Mouse (Mus musculus) stomach, embryonic 16.5 days (tissue): ENCODE results near the gene Yeats2. TPM values are rescaled to one million over a fixed set of nuclear protein-coding genes. Genes with fewer than 3 reads are reported as not detected.

Experiments used
- ATAC-seq: fragments of 200-750 bp; cut with Nextera tagmentation; 2 replicates; pipeline ENCODE4 v1.8.0; 2017; ENCODE audit warnings: moderate number of reproducible peaks, moderate TSS enrichment; ENCODE audit not compliant: insufficient read depth, low FRiP score
- H3K27ac ChIP-seq: fragments of 300-500 bp; sonication (generic); 2 replicates; pipeline ENCODE4 v1.5.1; 2014; ENCODE audit warnings: low read length
- H3K27me3 ChIP-seq: fragments of 300-500 bp; sonication (generic); 2 replicates; pipeline ENCODE4 v1.6.1; 2014; ENCODE audit warnings: low read length, control low read depth, mixed read lengths; ENCODE audit not compliant: control insufficient read depth, insufficient read depth
- H3K36me3 ChIP-seq: fragments of 300-500 bp; sonication (generic); 2 replicates; pipeline ENCODE4 v1.6.1; 2014; ENCODE audit warnings: low read length; ENCODE audit not compliant: control insufficient read depth, insufficient read depth
- H3K4me1 ChIP-seq: fragments of 300-500 bp; sonication (generic); 2 replicates; pipeline ENCODE4 v1.6.1; 2014; ENCODE audit warnings: low read length, control low read depth, mixed read lengths; ENCODE audit not compliant: control insufficient read depth, insufficient read depth
- H3K4me2 ChIP-seq: fragments of 300-500 bp; sonication (generic); 2 replicates; pipeline ENCODE4 v1.6.1; 2014; ENCODE audit warnings: low read depth, low read length, mixed read lengths
- H3K4me3 ChIP-seq: fragments of 300-500 bp; sonication (generic); replicated peaks from 2 replicates; pipeline ENCODE4 v1.5.1; 2014; ENCODE audit warnings: mild to moderate bottlenecking, low read length
- H3K9ac ChIP-seq: fragments of 300-500 bp; sonication (generic); 2 replicates; pipeline ENCODE4 v1.6.1; 2014; ENCODE audit warnings: low read length
- H3K9me3 ChIP-seq: fragments of 300-500 bp; sonication (generic); replicated peaks from 2 replicates; pipeline ENCODE4 v1.6.1; 2016; ENCODE audit warnings: low read length, control low read depth; ENCODE audit not compliant: control insufficient read depth
- WGBS: fragments of 180-500 bp; shearing (Covaris S2); extraction: QIAGEN DNeasy Blood & Tissue Kit; methylation state at CpG from one replicate; pipeline ENCODE4 v1.1.7; 2014; 5-methylcytosine and 5-hydroxymethylcytosine counted together
- polyA plus RNA-seq: library from polyadenylated mRNA; unstranded; fragments of >200 nt; fragmentation: Nextera tagmentation; extraction: Ambion mirVana; gene quantifications from 2 replicates; pipeline ENCODE4 v1.2.1, GENCODE M21; 2015

Gene Yeats2
- 24.7 and 26.6 TPM in 2 replicates for polyA plus RNA-seq

GRCm38 (mm10) chr16:20140772-20141531 is at the start of gene Yeats2:
Gene Yeats2, plus strand, starts transcription at chr16:20141063.
- peak; percentile 96 for ATAC-seq
- under 1% methylated on average over 90 of the region's 92 CpGs for WGBS
- H3K4me2 ChIP-seq = peak within 1 kb of the TSS; percentile 70
- no peaks in the 10 kb centered on the region for H3K36me3 ChIP-seq
- no peaks in the 10 kb centered on the region for H3K27me3 ChIP-seq
- H3K9me3 ChIP-seq = no peaks in the 10 kb centered on the region
- peak within 1 kb of the TSS; percentile 77 for H3K4me3 ChIP-seq
- H3K27ac ChIP-seq = peak within 1 kb of the TSS; percentile 86
- H3K4me1 ChIP-seq = peaks cover 10% of the 10 kb centered on the region; the same call in 1 of the 2 replicates
- peak within 1 kb of the TSS; percentile 85 for H3K9ac ChIP-seq

GRCm38 (mm10) chr16:20095966-20096365 is 44.9 kb upstream of the Yeats2 start:
- Histone ChIP-seq H3K27ac (no peak overlapping the region), H3K27me3 (no peaks in the 10 kb centered on the region), H3K9me3 (no peaks in the 10 kb centered on the region), H3K36me3 (no peaks in the 10 kb centered on the region), H3K4me2 (no peak overlapping the region), H3K4me1 (peaks cover 3% of the 10 kb centered on the region; the same call in 1 of the 2 replicates), H3K4me3 (no peak overlapping the region), H3K9ac (no peak overlapping the region)
- 82% methylated on average over 2 of the region's 2 CpGs for WGBS
- no peak for ATAC-seq

GRCm38 (mm10) chr16:20097069-20097710 is 43.7 kb upstream of the Yeats2 start, which contains the start of gene Klhl24:
Gene Klhl24, plus strand, starts transcription at chr16:20097542.
- Histone ChIP-seq H3K27me3 (no peaks in the 10 kb centered on the region), H3K36me3 (no peaks in the 10 kb centered on the region), H3K4me1 (peaks cover 3% of the 10 kb centered on the region; the same call in 1 of the 2 replicates), H3K4me3 (peak within 1 kb of the TSS; percentile 96), H3K9me3 (no peaks in the 10 kb centered on the region), H3K4me2 (peak within 1 kb of the TSS; percentile 57), H3K9ac (peak within 1 kb of the TSS; percentile 94), H3K27ac (peak within 1 kb of the TSS; percentile 99)
- 2% methylated on average over 29 of the region's 29 CpGs for WGBS
- ATAC-seq = peak; percentile 94

- 0 out of 2 replicates have a peak, but pooled peaks cover 4% of the 10 kb centered on the region for H3K36me3 ChIP-seq
- H3K27me3 ChIP-seq = no peaks in the 10 kb centered on the region
- peak overlapping the region; percentile 96 for H3K4me3 ChIP-seq
- peaks cover 3% of the 10 kb centered on the region; the same call in 1 of the 2 replicates for H3K4me1 ChIP-seq
- under 1% methylated on average over 61 of the region's 61 CpGs for WGBS
- peak; percentile 92 for ATAC-seq
- H3K9ac ChIP-seq = peak overlapping the region; percentile 94
- peak overlapping the region; percentile 57 for H3K4me2 ChIP-seq
- H3K9me3 ChIP-seq = no peaks in the 10 kb centered on the region
- H3K27ac ChIP-seq = peak overlapping the region; percentile 99
These were observed 43.0 kb upstream of the Yeats2 start for GRCm38 (mm10) chr16:20097711-20098374.

- Histone ChIP-seq H3K4me3 (peak overlapping the region; percentile 96), H3K4me1 (peaks cover 3% of the 10 kb centered on the region; the same call in 1 of the 2 replicates), H3K27me3 (no peaks in the 10 kb centered on the region), H3K36me3 (peaks cover 8% of the 10 kb centered on the region), H3K4me2 (peak overlapping the region; percentile 57), H3K9ac (peak overlapping the region; percentile 94), H3K9me3 (peaks cover 3% of the 10 kb centered on the region), H3K27ac (peak overlapping the region; percentile 99)
- ATAC-seq = no peak
- 5% methylated on average over 4 of the region's 4 CpGs for WGBS
These were observed 42.5 kb upstream of the Yeats2 start for GRCm38 (mm10) chr16:20098375-20098727.

- no peak overlapping the region for H3K27ac ChIP-seq
- no peak overlapping the region for H3K9ac ChIP-seq
- WGBS = 82% methylated on average over 6 of the region's 6 CpGs
- H3K4me1 ChIP-seq = peaks cover 3% of the 10 kb centered on the region; the same call in 1 of the 2 replicates
- H3K4me2 ChIP-seq = 0 out of 2 replicates have a peak overlapping the region, but pooled peaks have one; percentile 57
- H3K36me3 ChIP-seq = peaks cover 15% of the 10 kb centered on the region
- H3K4me3 ChIP-seq = no peak overlapping the region
- H3K9me3 ChIP-seq = peaks cover 7% of the 10 kb centered on the region
- no peak for ATAC-seq
- no peaks in the 10 kb centered on the region for H3K27me3 ChIP-seq
These were observed 41.8 kb upstream of the Yeats2 start for GRCm38 (mm10) chr16:20098866-20099629.

- 90% methylated on average over 8 of the region's 8 CpGs for WGBS
- Histone ChIP-seq H3K27me3 (no peaks in the 10 kb centered on the region), H3K4me1 (0 out of 2 replicates have a peak, but pooled peaks cover 2% of the 10 kb centered on the region), H3K36me3 (peaks cover 40% of the 10 kb centered on the region), H3K4me3 (no peak overlapping the region), H3K9me3 (peaks cover 7% of the 10 kb centered on the region), H3K4me2 (no peak overlapping the region), H3K27ac (no peak overlapping the region), H3K9ac (no peak overlapping the region)
- no peak for ATAC-seq
These were observed 33.9 kb upstream of the Yeats2 start for GRCm38 (mm10) chr16:20106996-20107395.

- WGBS = 94% methylated on average over 6 of the region's 6 CpGs
- Histone ChIP-seq H3K4me3 (no peak overlapping the region), H3K9ac (no peak overlapping the region), H3K36me3 (peaks cover 26% of the 10 kb centered on the region), H3K27me3 (no peaks in the 10 kb centered on the region), H3K4me1 (0 out of 2 replicates have a peak, but pooled peaks cover 2% of the 10 kb centered on the region), H3K27ac (no peak overlapping the region), H3K9me3 (no peaks in the 10 kb centered on the region; the same call in 1 of the 2 replicates), H3K4me2 (no peak overlapping the region)
- ATAC-seq = no peak
These were observed 31.9 kb upstream of the Yeats2 start for GRCm38 (mm10) chr16:20108961-20109360.
